Mouse (Mus musculus) liver, adult 2 months (tissue): ENCODE data around the gene Zmynd8.
A peak's percentile ranks its signal among the peaks of the same experiment; 100 is the strongest.

Experiments
- CTCF ChIP-seq: fragments of 200-500 bp; IDR thresholded peaks from 2 replicates; pipeline ENCODE4 v1.5.1; 2011; ENCODE audit warnings: low read depth, low read length, control low read depth
- POLR2A ChIP-seq: fragments of 200-500 bp; IDR thresholded peaks from 2 replicates; pipeline ENCODE4 v1.6.1; 2011; ENCODE audit warnings: low read length, control low read depth; ENCODE audit not compliant: insufficient read depth; ENCODE audit errors: extremely low read depth

DNA sequence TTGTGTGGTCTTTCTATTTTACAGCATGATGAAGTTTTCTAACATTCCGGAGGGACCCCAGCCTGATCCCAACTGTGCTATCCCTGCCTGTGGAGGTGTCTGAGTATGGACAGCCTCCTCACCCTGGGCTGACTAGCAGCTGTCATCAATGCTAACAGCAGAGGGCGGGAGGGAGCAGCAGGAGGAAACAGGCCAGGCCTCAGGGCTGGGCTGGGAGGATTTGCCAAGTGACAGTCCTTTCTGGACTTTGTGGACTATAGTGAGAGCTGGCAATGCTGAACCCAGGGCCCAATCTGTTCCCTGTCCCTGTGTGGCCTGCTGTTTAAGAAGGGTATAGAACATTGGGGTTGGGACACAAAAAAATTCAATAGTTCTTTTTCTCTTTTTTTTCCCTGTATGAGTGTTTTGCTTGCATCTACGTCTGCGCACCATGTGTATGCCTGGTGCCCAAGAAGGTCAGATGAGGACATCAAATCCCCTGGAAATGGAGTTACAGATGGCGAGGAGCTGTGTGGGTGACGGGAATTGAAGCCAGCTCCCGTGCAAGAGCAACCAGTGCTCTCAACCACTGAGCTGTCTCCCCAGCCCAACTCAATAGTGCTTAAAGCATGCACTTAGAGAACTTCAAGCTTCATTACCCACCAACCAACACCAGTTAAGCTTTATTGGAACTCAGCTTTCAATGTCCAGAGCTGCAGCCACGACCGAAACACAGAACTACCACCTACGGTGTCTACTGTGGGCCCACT is 72.7 kb downstream of the Zmynd8 start:
- TF ChIP-seq POLR2A (no peak), CTCF (peak; percentile 93)
